Mouse (Mus musculus): ENCODE measurements around the gene Atg10. TPM values are rescaled to one million over a fixed set of nuclear protein-coding genes. Genes with fewer than 3 reads are reported as not detected.
A peak's percentile ranks its signal among the peaks of the same experiment; 100 is the strongest.

The Atg10 gene
- total RNA-seq, 2 experiments from 2014 or later = 30.1 to 33.4 TPM

GRCm38 (mm10) chr13:91011851-91012250, 211.9 kb downstream of the Atg10 start:
- no peak for DNase-seq

GRCm38 (mm10) chr13:90995034-90995629, 228.6 kb downstream of the Atg10 start:
- DNase-seq = no peak

- DNase-seq = no peak
Observed at GRCm38 (mm10) chr13:90993602-90994001, 230.2 kb downstream of the Atg10 start.

GRCm38 (mm10) chr13:90992948-90993347, 230.8 kb downstream of the Atg10 start:
- DNase-seq = no peak

GRCm38 (mm10) chr13:90988226-90988625, 235.5 kb downstream of the Atg10 start:
- no peak for DNase-seq

GRCm38 (mm10) chr13:90985417-90985816, 238.4 kb downstream of the Atg10 start:
- no peak for DNase-seq

- DNase-seq = no peak
Observed at GRCm38 (mm10) chr13:90984073-90984472, 239.7 kb downstream of the Atg10 start.

- DNase-seq = no peak
Observed at GRCm38 (mm10) chr13:90981798-90982197, 242.0 kb downstream of the Atg10 start.

GRCm38 (mm10) chr13:90980878-90981674, 242.7 kb downstream of the Atg10 start:
- no peak for DNase-seq

GRCm38 (mm10) chr13:90977057-90977456, 246.7 kb downstream of the Atg10 start:
- DNase-seq = no peak

- DNase-seq = no peak
Observed at GRCm38 (mm10) chr13:90973409-90973808, 250.4 kb downstream of the Atg10 start.

GRCm38 (mm10) chr13:90970259-90971017, 253.3 kb downstream of the Atg10 start:
- no peak for DNase-seq

GRCm38 (mm10) chr13:90968940-90969339, 254.8 kb downstream of the Atg10 start:
- DNase-seq = no peak

GRCm38 (mm10) chr13:90967422-90967821, 256.3 kb downstream of the Atg10 start:
- peak; percentile 73 to 90 for DNase-seq

GRCm38 (mm10) chr13:90965996-90966395, 257.8 kb downstream of the Atg10 start:
- no peak for DNase-seq

GRCm38 (mm10) chr13:90964511-90964910, 259.3 kb downstream of the Atg10 start:
- no peak for DNase-seq

GRCm38 (mm10) chr13:90962836-90963760, 260.7 kb downstream of the Atg10 start:
- no peak for DNase-seq

GRCm38 (mm10) chr13:90960591-90960990, 263.2 kb downstream of the Atg10 start:
- DNase-seq = no peak

GRCm38 (mm10) chr13:90958894-90959293, 264.9 kb downstream of the Atg10 start:
- DNase-seq = no peak

GRCm38 (mm10) chr13:90939600-90939999, 284.2 kb downstream of the Atg10 start:
- no peak for DNase-seq

- no peak for DNase-seq
Observed at GRCm38 (mm10) chr13:90939192-90939591, 284.6 kb downstream of the Atg10 start.

GRCm38 (mm10) chr13:90935852-90936251, 287.9 kb downstream of the Atg10 start:
- DNase-seq = no peak
